Mouse (Mus musculus) c-Kit-positive CD71-negative TER-119-negative erythroid progenitor cells, embryonic 14.5 days (primary cell): ENCODE data around the gene Cd93.

Experiments used
- DNase-seq: peaks from one replicate; pipeline ENCODE4 v3.0.0-alpha.2; 2013; ENCODE audit warnings: low read depth

The Cd93 gene

GRCm38 (mm10) chr2:148442172-148442571 lies 1.2 kb downstream of the Cd93 start:
- DNase-seq = no peak

GRCm38 (mm10) chr2:148441421-148441820 lies 1.9 kb downstream of the Cd93 start:
- DNase-seq = no peak

GRCm38 (mm10) chr2:148439691-148440276 lies 3.6 kb downstream of the Cd93 start:
- DNase-seq = no peak

GRCm38 (mm10) chr2:148436285-148436684 lies 7.1 kb downstream of the Cd93 start:
- no peak for DNase-seq

GRCm38 (mm10) chr2:148432346-148432745 lies 11.0 kb downstream of the Cd93 start:
- DNase-seq = no peak

- DNase-seq = no peak
These were observed 12.4 kb downstream of the Cd93 start for GRCm38 (mm10) chr2:148430941-148431340.

- no peak for DNase-seq
These were observed 14.3 kb downstream of the Cd93 start for GRCm38 (mm10) chr2:148429001-148429505.

- no peak for DNase-seq
These were observed 14.8 kb downstream of the Cd93 start for GRCm38 (mm10) chr2:148428523-148428922.

- DNase-seq = no peak
These were observed 15.8 kb downstream of the Cd93 start for GRCm38 (mm10) chr2:148427553-148427952.

GRCm38 (mm10) chr2:148425709-148426382 lies 17.5 kb downstream of the Cd93 start:
- no peak for DNase-seq

GRCm38 (mm10) chr2:148421706-148422105 lies 21.7 kb downstream of the Cd93 start:
- no peak for DNase-seq

GRCm38 (mm10) chr2:148421112-148421511 lies 22.3 kb downstream of the Cd93 start:
- no peak for DNase-seq

- DNase-seq = no peak
These were observed 23.6 kb downstream of the Cd93 start for GRCm38 (mm10) chr2:148419776-148420175.

- DNase-seq = no peak
These were observed 24.2 kb downstream of the Cd93 start for GRCm38 (mm10) chr2:148419151-148419550.

GRCm38 (mm10) chr2:148409821-148410220 lies 33.5 kb downstream of the Cd93 start:
- DNase-seq = no peak

- no peak for DNase-seq
These were observed 34.2 kb downstream of the Cd93 start for GRCm38 (mm10) chr2:148409141-148409540.

GRCm38 (mm10) chr2:148408761-148409120 lies 34.6 kb downstream of the Cd93 start:
- no peak for DNase-seq

- no peak for DNase-seq
These were observed 35.2 kb downstream of the Cd93 start, which contains the start of gene Thbd for GRCm38 (mm10) chr2:148407870-148408760. TSS of gene Thbd (minus strand) at chr2:148408188.

GRCm38 (mm10) chr2:148406971-148407869 lies 36.1 kb downstream of the Cd93 start:
- no peak for DNase-seq

GRCm38 (mm10) chr2:148406160-148406970 lies 37.0 kb downstream of the Cd93 start:
- no peak for DNase-seq

- no peak for DNase-seq
These were observed 38.5 kb downstream of the Cd93 start for GRCm38 (mm10) chr2:148404906-148405305.
